Mouse (Mus musculus): ENCODE data around the gene Mier3.

- TF ChIP-seq CTCF (IDR thresholded peaks at IDR 0.05; ENCODE audit: low read depth), result peak; percentile 11; the same call in 1 of the 2 replicates
- TF ChIP-seq EP300 (optimal IDR thresholded peaks at IDR 0.05), result no peak
Measured at GRCm38 (mm10) chr13:111687285-111687781, 6.6 kb downstream of the Mier3 start.

All from stomach, postnatal 0 days (tissue).